Mouse (Mus musculus): ENCODE results near the gene Gzmf. TPM values are rescaled to one million over a fixed set of nuclear protein-coding genes. Genes with fewer than 3 reads are reported as not detected.
"Not testable (repeated sequence)": the region's sequence is repeated elsewhere in the genome, so short reads cannot be mapped to it uniquely, and the experiment has no call there.

Gzmf gene
- polyA plus RNA-seq, 1 experiment from 2014 or later: not detected

DNA sequence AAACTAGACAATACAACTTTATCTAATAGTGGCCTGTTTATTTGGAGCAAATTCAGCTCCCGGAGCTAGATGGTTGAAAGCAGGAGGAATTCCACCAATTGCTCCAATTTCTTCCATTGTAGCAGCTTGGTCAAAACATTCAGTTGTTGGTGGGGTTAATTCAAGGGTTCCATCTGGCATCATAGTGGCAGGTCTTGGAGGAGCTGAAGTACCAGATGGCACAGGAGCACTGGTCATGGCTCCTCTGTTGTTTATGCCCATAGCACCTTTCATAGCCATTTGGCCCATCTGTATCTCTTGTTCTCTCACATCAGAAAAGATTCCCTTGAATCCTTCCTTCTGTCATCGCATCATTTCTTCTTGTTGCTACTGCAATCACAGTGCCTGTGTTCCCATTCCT lies 49.1 kb downstream of the Gzmf start:
- Histone ChIP-seq H3K9me3 (no peaks in the 10 kb centered on the region), H3K9ac (no peak overlapping the region), H3K36me3 (no peaks in the 10 kb centered on the region), H3K4me2 (no peak overlapping the region), H3K4me1 (replicated peaks) (no peaks in the 10 kb centered on the region), H3K27me3 (no peaks in the 10 kb centered on the region), H3K4me3 (no peak overlapping the region), H3K27ac (replicated peaks) (no peak overlapping the region)
- no peak for ATAC-seq (ENCODE audit: low FRiP score, low read depth)
- WGBS: 97% methylated on average over 2 of the region's 2 CpGs

DNA sequence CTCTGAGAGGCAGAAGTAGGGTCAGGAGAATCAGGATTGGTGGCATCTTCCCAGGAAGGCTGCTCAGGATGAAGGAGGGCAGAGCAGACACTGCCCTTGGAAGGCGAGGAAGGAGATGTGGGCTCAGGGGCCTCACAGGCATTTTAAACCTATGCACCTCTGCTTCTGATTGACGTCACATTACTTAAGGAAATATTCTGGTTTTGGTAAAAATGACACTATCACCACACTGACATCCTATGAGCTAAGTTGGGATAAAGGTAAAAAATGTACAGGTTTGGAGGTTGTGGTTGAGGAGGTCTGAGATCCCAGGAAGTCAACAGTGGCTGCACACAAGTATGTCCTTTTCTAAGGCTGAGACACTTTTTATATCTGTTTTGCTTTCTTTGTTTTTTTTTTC lies 51.7 kb downstream of the Gzmf start, which contains the start of gene Gzmg:
Gene Gzmg, minus strand, starts transcription at position 101 of the 400 bp plus-strand sequence.
- not testable (repeated sequence) for ATAC-seq (ENCODE audit: low FRiP score, low read depth); H3K27me3 ChIP-seq
- 87% methylated on average over 2 of the region's 2 CpGs for WGBS

DNA sequence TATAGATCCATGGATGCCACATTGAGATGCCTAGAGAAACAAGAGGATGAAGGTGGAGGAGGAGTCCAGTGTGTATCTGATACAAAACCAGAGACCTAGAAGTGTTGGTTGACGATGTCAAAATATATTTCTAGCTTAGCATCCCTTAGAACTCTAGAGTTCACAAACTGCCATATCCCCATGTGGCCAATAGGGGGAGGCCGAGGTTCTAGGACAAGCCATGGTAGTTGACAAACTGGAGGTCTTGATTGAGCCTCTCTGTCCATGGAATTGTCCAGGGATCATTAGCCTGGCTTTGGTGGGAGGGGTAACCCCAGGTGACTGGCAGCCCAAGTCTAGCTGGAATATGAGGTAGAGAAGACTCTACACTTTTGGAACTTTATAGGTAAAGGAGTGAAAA lies 55.9 kb downstream of the Gzmf start:
- no peaks in the 10 kb centered on the region for H3K27me3 ChIP-seq
- H3K4me3 ChIP-seq: no peak overlapping the region
- no peak for ATAC-seq (ENCODE audit: low FRiP score, low read depth)
- no peaks in the 10 kb centered on the region for H3K9me3 ChIP-seq
- H3K4me2 ChIP-seq: no peak overlapping the region
- no peaks in the 10 kb centered on the region for H3K4me1 ChIP-seq (replicated peaks)
- no peak overlapping the region for H3K27ac ChIP-seq (replicated peaks)
- WGBS: 75% methylated on average over 2 of the region's 2 CpGs
- no peak overlapping the region for H3K9ac ChIP-seq
- no peaks in the 10 kb centered on the region for H3K36me3 ChIP-seq

More for the DNA sequence above, 51.7 kb downstream of the Gzmf start, which contains the start of gene Gzmg:
- not testable (repeated sequence) for H3K4me3 ChIP-seq; H3K9me3 ChIP-seq; H3K4me2 ChIP-seq; H3K36me3 ChIP-seq; H3K4me1 ChIP-seq (replicated peaks); H3K27ac ChIP-seq (replicated peaks); H3K9ac ChIP-seq

Other genes with a start within 250 kb of the Gzmf start
- gene Mcpt1, start 193.4 kb downstream of the Gzmf start, polyA plus RNA-seq (2015; fragmentation: Nextera tagmentation; extraction: Ambion mirVana): not detected in 2 replicates
- not detected in 2 replicates for gene Mcpt9, start 180.9 kb downstream of the Gzmf start, polyA plus RNA-seq (2015; fragmentation: Nextera tagmentation; extraction: Ambion mirVana)
- gene Mcpt2, start 169.4 kb downstream of the Gzmf start, polyA plus RNA-seq (2015; fragmentation: Nextera tagmentation; extraction: Ambion mirVana): not detected in 2 replicates
- gene Mcpt4, start 149.1 kb downstream of the Gzmf start, polyA plus RNA-seq (2015; fragmentation: Nextera tagmentation; extraction: Ambion mirVana): not detected in 2 replicates
- gene Mcpt8, start 126.1 kb downstream of the Gzmf start, polyA plus RNA-seq (2015; fragmentation: Nextera tagmentation; extraction: Ambion mirVana): not detected in 2 replicates
- not detected in 2 replicates for gene Ctsg, start 108.8 kb downstream of the Gzmf start, polyA plus RNA-seq (2015; fragmentation: Nextera tagmentation; extraction: Ambion mirVana)
- gene Gzme, start 90.8 kb downstream of the Gzmf start, polyA plus RNA-seq (2015; fragmentation: Nextera tagmentation; extraction: Ambion mirVana): not detected in 2 replicates
- not detected in 2 replicates for gene Gzmd, start 78.8 kb downstream of the Gzmf start, polyA plus RNA-seq (2015; fragmentation: Nextera tagmentation; extraction: Ambion mirVana)
- not detected in 2 replicates for gene Gzmg, start 51.8 kb downstream of the Gzmf start, polyA plus RNA-seq (2015; fragmentation: Nextera tagmentation; extraction: Ambion mirVana)
- gene Gzmn, start 36.8 kb downstream of the Gzmf start, polyA plus RNA-seq (2015; fragmentation: Nextera tagmentation; extraction: Ambion mirVana): not detected in 2 replicates
- gene Gzmc, start 23.2 kb upstream of the Gzmf start, polyA plus RNA-seq (2015; fragmentation: Nextera tagmentation; extraction: Ambion mirVana): not detected in 2 replicates
- not detected in 2 replicates for gene Gzmb, start 50.8 kb upstream of the Gzmf start, polyA plus RNA-seq (2015; fragmentation: Nextera tagmentation; extraction: Ambion mirVana)
- gene Atp12a, start 153.7 kb upstream of the Gzmf start, polyA plus RNA-seq (2015; fragmentation: Nextera tagmentation; extraction: Ambion mirVana): 0.18 and 0.25 TPM in 2 replicates
- gene Rnf17, start 191.2 kb upstream of the Gzmf start, polyA plus RNA-seq (2015; fragmentation: Nextera tagmentation; extraction: Ambion mirVana): 1.3 and 1.6 TPM in 2 replicates

Measured in hindbrain, embryonic 15.5 days (tissue).